Mouse (Mus musculus): ENCODE data around the gene Acer3. TPM values are rescaled to one million over a fixed set of nuclear protein-coding genes. Genes with fewer than 3 reads are reported as not detected.
"Not testable (repeated sequence)": the region's sequence is repeated elsewhere in the genome, so short reads cannot be mapped to it uniquely, and the experiment has no call there.

The Acer3 gene
- polyA plus RNA-seq, 1 experiment from 2014 or later: 17.5 TPM

DNA sequence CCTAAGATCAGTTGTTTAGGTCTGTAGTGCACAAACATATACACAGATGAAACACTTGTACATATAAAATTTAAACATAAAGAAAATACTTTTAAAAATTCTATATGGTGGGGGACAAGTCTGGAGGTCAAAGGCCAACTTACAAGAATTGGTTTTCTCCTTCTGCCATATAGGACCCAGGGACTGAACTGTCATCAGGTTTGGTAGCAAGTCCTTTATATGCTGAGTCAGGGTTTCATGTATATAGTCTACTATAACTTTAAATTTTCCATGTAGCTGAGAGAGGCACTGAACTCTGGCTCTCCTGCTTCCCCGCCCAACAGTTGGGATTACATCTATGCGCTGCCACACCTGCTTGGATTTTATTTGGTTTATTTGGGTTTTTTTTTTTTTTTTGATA, 132.8 kb downstream of the Acer3 start:
- no peaks in the 10 kb centered on the region for H3K4me1 ChIP-seq (ENCODE audit: control insufficient read depth, insufficient read depth, low read length)
- no peak for ATAC-seq (replicated peaks; ENCODE audit: extremely low read depth, insufficient read depth, low FRiP score)

DNA sequence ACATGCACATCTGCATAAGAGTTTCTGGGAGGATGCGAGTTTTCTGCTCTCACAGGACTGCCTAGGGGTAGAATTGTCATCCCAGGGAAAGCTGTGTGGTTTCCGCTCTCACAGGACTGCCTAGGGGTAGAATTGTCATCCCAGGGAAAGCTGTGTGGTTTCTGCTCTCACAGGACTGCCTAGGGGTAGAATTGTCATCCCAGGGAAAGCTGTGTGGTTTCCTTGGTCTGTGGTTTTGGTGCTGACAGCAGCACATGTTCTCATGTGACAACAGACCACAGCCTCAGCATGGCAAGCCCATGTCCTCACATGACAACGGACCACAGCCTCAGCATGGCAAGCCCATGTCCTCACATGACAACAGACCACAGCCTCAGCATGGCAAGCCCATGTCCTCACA, 133.7 kb downstream of the Acer3 start:
- H3K4me2 ChIP-seq (ENCODE audit: low read depth, low read length); H3K9me3 ChIP-seq (replicated peaks; ENCODE audit: control insufficient read depth, low read length); H3K27me3 ChIP-seq (ENCODE audit: control insufficient read depth, insufficient read depth, low read length); H3K4me3 ChIP-seq (ENCODE audit: low read length); H3K9ac ChIP-seq (ENCODE audit: low read length); ATAC-seq (replicated peaks; ENCODE audit: extremely low read depth, insufficient read depth, low FRiP score); H3K36me3 ChIP-seq (ENCODE audit: control insufficient read depth, insufficient read depth); H3K27ac ChIP-seq (ENCODE audit: low read length); H3K4me1 ChIP-seq (ENCODE audit: control insufficient read depth, insufficient read depth, low read length): not testable (repeated sequence)
- WGBS: 72% methylated on average over 3 of the region's 3 CpGs

More for the DNA sequence above, 132.8 kb downstream of the Acer3 start:
- peaks cover 16% of the 10 kb centered on the region for H3K27me3 ChIP-seq (ENCODE audit: control insufficient read depth, insufficient read depth, low read length)
- H3K9me3 ChIP-seq (replicated peaks; ENCODE audit: control insufficient read depth, low read length): no peaks in the 10 kb centered on the region
- 96% methylated on average over 2 of the region's 2 CpGs for WGBS
- H3K4me2 ChIP-seq (ENCODE audit: low read depth, low read length): no peak overlapping the region
- no peak overlapping the region for H3K4me3 ChIP-seq (ENCODE audit: low read length)
- H3K27ac ChIP-seq (ENCODE audit: low read length): no peak overlapping the region
- H3K9ac ChIP-seq (ENCODE audit: low read length): no peak overlapping the region
- no peaks in the 10 kb centered on the region for H3K36me3 ChIP-seq (ENCODE audit: control insufficient read depth, insufficient read depth)

DNA sequence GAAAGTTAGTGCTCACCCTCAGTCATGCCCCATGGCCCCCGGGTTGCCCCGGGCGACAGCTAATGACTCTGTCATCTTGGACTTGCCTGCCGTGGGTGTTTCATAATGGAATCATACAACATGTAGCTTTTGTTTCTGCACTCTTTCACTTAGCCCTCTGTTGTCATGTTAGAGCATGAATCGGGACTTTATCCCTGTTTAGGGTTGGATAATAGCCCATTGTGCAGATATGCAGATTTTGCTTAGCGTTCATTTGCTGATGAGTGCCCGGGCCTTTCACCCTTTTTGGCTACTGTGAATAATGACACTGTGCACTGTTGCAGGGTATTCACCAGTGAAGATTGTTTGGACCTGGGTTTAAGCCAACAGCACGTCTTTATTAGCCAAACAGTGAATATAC, 134.4 kb downstream of the Acer3 start:
- Histone ChIP-seq H3K9me3 (replicated peaks; ENCODE audit: control insufficient read depth, low read length) (no peaks in the 10 kb centered on the region), H3K4me3 (ENCODE audit: low read length) (no peak overlapping the region), H3K27ac (ENCODE audit: low read length) (no peak overlapping the region), H3K4me1 (ENCODE audit: control insufficient read depth, insufficient read depth, low read length) (peaks cover 3% of the 10 kb centered on the region; the same call in 1 of the 2 replicates), H3K4me2 (ENCODE audit: low read depth, low read length) (no peak overlapping the region), H3K36me3 (ENCODE audit: control insufficient read depth, insufficient read depth) (no peaks in the 10 kb centered on the region), H3K27me3 (ENCODE audit: control insufficient read depth, insufficient read depth, low read length) (peaks cover 3% of the 10 kb centered on the region; the same call in 1 of the 2 replicates), H3K9ac (ENCODE audit: low read length) (no peak overlapping the region)
- ATAC-seq (replicated peaks; ENCODE audit: extremely low read depth, insufficient read depth, low FRiP score): no peak
- WGBS: 74% methylated on average over 8 of the region's 8 CpGs

DNA sequence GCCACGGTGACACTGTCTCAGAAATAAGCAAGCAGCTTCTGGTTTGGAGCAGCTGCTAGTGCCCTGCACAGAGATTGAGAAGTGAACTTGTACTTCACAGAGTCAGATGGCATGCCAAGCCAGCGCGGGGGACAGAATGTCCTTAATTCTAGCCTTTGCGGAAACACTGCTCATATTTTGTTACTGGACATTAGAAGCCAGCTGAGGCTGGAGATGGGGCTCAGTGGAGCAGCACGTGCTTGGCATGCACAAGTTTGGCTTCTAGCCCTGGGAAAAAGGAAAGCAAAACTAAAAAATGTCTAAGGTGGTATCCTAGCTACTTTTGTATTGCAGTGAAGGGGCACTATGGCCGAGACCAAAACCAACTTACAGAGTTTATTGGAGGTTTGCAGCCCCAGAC, 135.7 kb downstream of the Acer3 start:
- H3K9ac ChIP-seq (ENCODE audit: low read length): no peak overlapping the region
- ATAC-seq (replicated peaks; ENCODE audit: extremely low read depth, insufficient read depth, low FRiP score): no peak
- H3K36me3 ChIP-seq (ENCODE audit: control insufficient read depth, insufficient read depth): no peaks in the 10 kb centered on the region
- no peaks in the 10 kb centered on the region for H3K9me3 ChIP-seq (replicated peaks; ENCODE audit: control insufficient read depth, low read length)
- H3K4me3 ChIP-seq (ENCODE audit: low read length): no peak overlapping the region
- H3K27ac ChIP-seq (ENCODE audit: low read length): no peak overlapping the region
- H3K4me2 ChIP-seq (ENCODE audit: low read depth, low read length): no peak overlapping the region
- WGBS: 74% methylated on average over 6 of the region's 6 CpGs
- H3K4me1 ChIP-seq (ENCODE audit: control insufficient read depth, insufficient read depth, low read length): peaks cover 4% of the 10 kb centered on the region; the same call in 1 of the 2 replicates
- H3K27me3 ChIP-seq (ENCODE audit: control insufficient read depth, insufficient read depth, low read length): no peaks in the 10 kb centered on the region

DNA sequence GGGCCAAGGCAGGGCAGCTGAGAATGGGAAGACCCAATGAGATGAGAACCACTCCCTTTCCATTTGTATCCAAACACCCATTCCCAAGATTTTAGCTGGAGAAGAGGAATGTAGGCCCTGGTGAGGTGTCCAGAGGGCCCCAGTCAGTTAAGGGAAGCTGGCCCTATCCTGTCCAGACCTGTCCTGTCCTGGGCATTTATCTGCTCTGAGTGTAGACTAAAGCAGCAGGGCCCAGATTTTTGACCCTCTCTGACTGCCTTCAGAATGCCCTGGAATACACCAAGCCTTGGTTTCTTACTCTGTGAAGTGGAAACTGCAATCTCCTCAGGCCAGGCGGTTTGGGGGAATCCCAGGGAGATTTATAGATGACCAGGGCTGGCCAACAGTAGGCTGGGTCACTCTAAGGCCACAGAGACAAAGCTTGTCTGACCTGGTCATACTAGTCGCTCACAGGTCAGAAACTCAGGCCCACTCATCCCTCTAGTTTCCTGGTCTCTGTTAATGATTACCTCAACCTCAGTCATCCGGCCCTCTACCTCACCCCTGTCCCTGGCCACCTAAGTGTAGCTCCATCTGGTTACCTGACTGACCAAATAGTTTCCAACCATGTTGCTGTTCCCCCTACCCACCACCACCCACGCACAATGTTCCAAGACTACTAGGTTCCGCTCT, 142.3 kb downstream of the Acer3 start:
- H3K9me3 ChIP-seq (replicated peaks; ENCODE audit: control insufficient read depth, low read length): no peaks in the 10 kb centered on the region
- ATAC-seq (replicated peaks; ENCODE audit: extremely low read depth, insufficient read depth, low FRiP score): 0 out of 2 replicates have a peak, but pooled peaks have one; percentile 2
- no peak overlapping the region for H3K27ac ChIP-seq (ENCODE audit: low read length)
- H3K36me3 ChIP-seq (ENCODE audit: control insufficient read depth, insufficient read depth): no peaks in the 10 kb centered on the region
- H3K4me2 ChIP-seq (ENCODE audit: low read depth, low read length): peak overlapping the region; percentile 79
- peak overlapping the region; percentile 71 for H3K9ac ChIP-seq (ENCODE audit: low read length)
- peak overlapping the region; percentile 87 for H3K4me3 ChIP-seq (ENCODE audit: low read length)
- H3K27me3 ChIP-seq (ENCODE audit: control insufficient read depth, insufficient read depth, low read length): no peaks in the 10 kb centered on the region
- WGBS: 90% methylated on average over 5 of the region's 5 CpGs
- H3K4me1 ChIP-seq (ENCODE audit: control insufficient read depth, insufficient read depth, low read length): peaks cover 8% of the 10 kb centered on the region; the same call in 1 of the 2 replicates

DNA sequence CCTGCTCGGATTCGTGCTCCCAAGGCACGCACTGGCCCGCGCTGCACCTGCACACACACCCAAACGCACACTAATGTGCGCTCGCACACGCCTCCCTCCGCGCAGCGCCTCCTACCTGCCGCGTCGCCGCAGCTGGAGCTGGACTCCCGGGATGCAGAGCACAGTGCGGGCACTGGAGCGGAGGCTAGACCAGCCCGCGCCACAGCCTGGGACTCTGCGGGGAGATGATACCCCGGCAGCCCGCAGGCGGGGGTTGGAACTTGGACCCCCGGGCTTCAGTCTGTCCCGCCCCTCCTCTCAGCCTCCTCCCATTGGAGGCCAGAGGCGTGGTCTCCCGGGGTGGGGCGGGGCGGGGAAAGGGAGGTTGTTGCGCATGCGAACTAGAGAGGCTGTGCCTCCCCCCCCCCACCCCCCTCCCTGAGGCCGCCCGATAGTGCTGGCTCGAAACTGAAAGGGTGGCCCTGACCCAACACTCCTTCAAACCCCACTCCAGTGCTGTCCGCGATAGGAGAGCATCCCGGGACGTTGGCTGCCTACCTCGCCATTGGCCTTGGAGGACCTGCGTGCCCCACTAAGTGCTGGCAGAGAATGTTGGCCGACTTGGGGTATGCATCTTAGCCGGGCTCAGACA, 143.0 kb downstream of the Acer3 start, which contains the start of gene Capn5:
TSS of gene Capn5 (minus strand) at position 346 of the 631 bp plus-strand sequence.
- H3K36me3 ChIP-seq (ENCODE audit: control insufficient read depth, insufficient read depth): no peaks in the 10 kb centered on the region
- ATAC-seq (replicated peaks; ENCODE audit: extremely low read depth, insufficient read depth, low FRiP score): peak; percentile 86
- H3K4me2 ChIP-seq (ENCODE audit: low read depth, low read length): peak within 1 kb of the TSS; percentile 79
- WGBS: 1% methylated on average over 42 of the region's 44 CpGs
- no peaks in the 10 kb centered on the region for H3K27me3 ChIP-seq (ENCODE audit: control insufficient read depth, insufficient read depth, low read length)
- no peaks in the 10 kb centered on the region for H3K9me3 ChIP-seq (replicated peaks; ENCODE audit: control insufficient read depth, low read length)
- H3K9ac ChIP-seq (ENCODE audit: low read length): peak within 1 kb of the TSS; percentile 71
- H3K27ac ChIP-seq (ENCODE audit: low read length): no peak within 1 kb of the TSS
- peak within 1 kb of the TSS; percentile 87 for H3K4me3 ChIP-seq (ENCODE audit: low read length)
- peaks cover 8% of the 10 kb centered on the region; the same call in 1 of the 2 replicates for H3K4me1 ChIP-seq (ENCODE audit: control insufficient read depth, insufficient read depth, low read length)

DNA sequence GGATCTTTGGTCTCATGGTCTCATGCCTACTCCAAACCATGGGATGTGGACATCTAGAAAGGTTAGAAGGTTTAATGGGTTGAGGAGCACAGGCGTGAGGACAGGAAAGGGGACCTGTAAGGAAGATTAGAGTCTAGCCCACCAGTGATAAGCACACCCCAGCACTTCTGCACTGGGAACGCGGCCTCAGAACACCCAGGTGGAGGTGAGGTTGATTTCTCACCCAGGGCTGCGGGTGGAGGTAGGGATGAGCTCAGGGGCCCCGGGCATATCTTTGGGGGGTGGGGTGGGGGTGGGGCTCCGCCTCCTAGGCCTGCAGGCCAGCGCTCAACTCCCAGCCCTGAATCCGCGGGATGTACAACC, 143.5 kb downstream of the Acer3 start:
- Histone ChIP-seq H3K9me3 (replicated peaks; ENCODE audit: control insufficient read depth, low read length) (no peaks in the 10 kb centered on the region), H3K4me1 (ENCODE audit: control insufficient read depth, insufficient read depth, low read length) (peaks cover 8% of the 10 kb centered on the region; the same call in 1 of the 2 replicates), H3K36me3 (ENCODE audit: control insufficient read depth, insufficient read depth) (no peaks in the 10 kb centered on the region), H3K4me3 (ENCODE audit: low read length) (peak overlapping the region; percentile 87), H3K27ac (ENCODE audit: low read length) (no peak overlapping the region), H3K27me3 (ENCODE audit: control insufficient read depth, insufficient read depth, low read length) (no peaks in the 10 kb centered on the region), H3K9ac (ENCODE audit: low read length) (peak overlapping the region; percentile 71), H3K4me2 (ENCODE audit: low read depth, low read length) (peak overlapping the region; percentile 79)
- 5% methylated on average over 9 of the region's 9 CpGs for WGBS
- no peak for ATAC-seq (replicated peaks; ENCODE audit: extremely low read depth, insufficient read depth, low FRiP score)

DNA sequence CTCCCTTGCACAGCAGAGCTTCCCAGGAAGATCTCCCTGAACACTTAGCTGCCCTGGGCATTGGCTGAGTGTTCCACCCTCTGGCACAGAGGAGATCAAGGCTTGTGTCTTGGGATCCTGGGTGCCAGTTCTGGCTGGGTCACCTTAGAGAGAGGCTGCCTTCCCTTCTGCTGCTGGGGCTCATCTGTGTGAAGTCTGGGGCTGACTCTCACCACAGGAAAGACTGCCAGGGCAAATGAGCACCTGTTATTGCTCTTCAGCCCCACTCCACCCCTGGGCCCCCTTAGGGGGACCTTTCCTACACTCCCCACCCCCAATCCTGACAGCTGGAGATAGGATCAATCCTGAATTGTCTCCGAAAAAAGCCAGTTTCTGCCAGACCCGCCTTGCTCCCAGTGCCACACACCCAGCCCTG, 143.9 kb downstream of the Acer3 start:
- 43% methylated on average over 2 of the region's 2 CpGs for WGBS
- Histone ChIP-seq H3K4me2 (ENCODE audit: low read depth, low read length) (peak overlapping the region; percentile 79), H3K27ac (ENCODE audit: low read length) (no peak overlapping the region), H3K9ac (ENCODE audit: low read length) (peak overlapping the region; percentile 71), H3K9me3 (replicated peaks; ENCODE audit: control insufficient read depth, low read length) (no peaks in the 10 kb centered on the region), H3K27me3 (ENCODE audit: control insufficient read depth, insufficient read depth, low read length) (no peaks in the 10 kb centered on the region), H3K36me3 (ENCODE audit: control insufficient read depth, insufficient read depth) (no peaks in the 10 kb centered on the region), H3K4me3 (ENCODE audit: low read length) (peak overlapping the region; percentile 87), H3K4me1 (ENCODE audit: control insufficient read depth, insufficient read depth, low read length) (peaks cover 8% of the 10 kb centered on the region; the same call in 1 of the 2 replicates)
- ATAC-seq (replicated peaks; ENCODE audit: extremely low read depth, insufficient read depth, low FRiP score): no peak
